Mouse (Mus musculus): Measurements from ENCODE around the gene Atg10.

Atg10 gene

GRCm38 (mm10) chr13:90885856-90886532, 337.8 kb downstream of the Atg10 start:
- ATAC-seq (ENCODE audit: low TSS enrichment) = peak; percentile 21
